Mouse (Mus musculus): Measurements from ENCODE around the gene Pds5b.
"Not testable (repeated sequence)": the region's sequence is repeated elsewhere in the genome, so short reads cannot be mapped to it uniquely, and the experiment has no call there.

Pds5b gene

DNA sequence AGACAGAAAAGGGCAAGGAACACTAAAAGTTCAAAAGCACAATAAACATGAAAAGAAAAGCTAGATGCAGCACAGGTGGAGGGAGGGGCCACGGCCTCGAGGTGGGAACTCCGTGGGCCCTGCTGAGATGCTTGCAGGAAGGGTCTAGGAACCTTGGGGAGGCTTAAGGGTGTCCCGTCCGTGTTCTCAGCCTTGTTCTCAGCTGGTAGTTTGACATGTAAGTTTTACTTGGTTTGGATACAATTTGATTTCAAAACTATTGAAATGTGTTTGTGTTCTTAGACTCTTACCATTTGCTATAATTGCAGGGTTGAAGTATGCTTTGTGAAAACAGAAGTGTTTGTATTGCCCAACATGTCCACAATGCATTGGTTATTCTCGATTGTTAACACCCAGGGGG, 149.2 kb downstream of the Pds5b start:
- peak; percentile 12 for DNase-seq (ENCODE audit: low read depth)

DNA sequence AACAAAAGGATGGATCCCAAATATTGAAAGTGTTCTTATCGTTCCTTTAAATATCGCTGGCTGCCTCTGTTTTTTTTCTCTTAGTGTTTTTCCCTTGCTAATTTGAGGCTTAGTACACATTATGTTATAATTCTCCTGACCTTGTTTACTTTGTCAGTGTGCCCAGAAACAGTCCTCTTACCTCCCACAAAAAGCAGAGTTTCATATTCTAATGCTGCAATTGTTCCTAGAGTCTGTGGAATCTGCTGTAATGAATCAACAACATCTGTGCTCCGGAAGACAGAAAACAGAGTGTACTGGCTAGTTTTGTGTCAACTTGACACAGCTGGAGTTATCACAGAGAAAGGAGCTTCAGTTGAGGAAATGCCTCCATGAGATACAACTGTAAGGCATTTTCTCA, 149.8 kb downstream of the Pds5b start:
- peak; percentile 24 for DNase-seq (ENCODE audit: low read depth)

DNA sequence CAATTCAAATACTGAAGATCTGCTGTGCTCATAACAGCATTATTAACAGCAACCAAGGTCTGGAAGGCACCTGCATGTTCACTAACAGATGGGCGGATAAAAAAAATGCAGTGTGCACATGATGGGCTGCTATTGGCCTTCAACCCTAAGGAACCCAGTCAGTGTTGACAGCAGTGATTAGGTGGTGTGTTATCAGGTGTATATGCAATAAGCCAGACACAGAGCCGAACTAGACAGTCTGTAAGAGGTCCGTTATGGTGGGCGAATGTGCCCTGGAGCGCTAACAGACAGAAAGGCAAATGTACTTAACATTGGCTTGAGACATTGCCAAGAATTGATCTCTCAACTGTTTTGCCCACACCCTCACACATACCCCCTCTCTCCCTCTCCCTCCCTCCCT, 156.0 kb downstream of the Pds5b start:
- no peak for DNase-seq (ENCODE audit: low read depth)

DNA sequence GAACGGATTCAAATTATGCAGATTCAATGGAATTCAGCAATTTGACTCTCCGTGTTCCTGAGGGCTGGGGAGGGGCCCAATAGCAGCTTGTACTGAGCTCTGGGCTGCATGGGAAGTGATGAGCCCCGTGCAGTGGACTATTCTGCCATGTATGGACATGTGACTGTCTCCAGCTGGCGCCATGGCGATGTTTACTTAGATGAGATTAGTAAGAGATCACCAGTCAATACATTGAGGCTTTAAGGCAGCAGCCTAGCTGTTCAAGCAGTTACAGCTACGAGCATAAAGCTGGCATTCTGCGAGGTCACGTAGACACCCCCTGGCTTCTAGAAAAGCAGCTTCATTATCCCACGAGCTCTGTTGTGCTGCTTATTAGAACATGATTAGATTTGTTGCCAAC, 157.2 kb downstream of the Pds5b start:
- no peak for DNase-seq (ENCODE audit: low read depth)

GRCm38 (mm10) chr5:150836782-150837181, 163.2 kb downstream of the Pds5b start:
- DNase-seq (ENCODE audit: low read depth), result no peak

- DNase-seq (ENCODE audit: low read depth), result no peak
These were observed 166.4 kb downstream of the Pds5b start for GRCm38 (mm10) chr5:150839688-150840541.

GRCm38 (mm10) chr5:150840596-150840995, 167.1 kb downstream of the Pds5b start:
- no peak for DNase-seq (ENCODE audit: low read depth)

DNA sequence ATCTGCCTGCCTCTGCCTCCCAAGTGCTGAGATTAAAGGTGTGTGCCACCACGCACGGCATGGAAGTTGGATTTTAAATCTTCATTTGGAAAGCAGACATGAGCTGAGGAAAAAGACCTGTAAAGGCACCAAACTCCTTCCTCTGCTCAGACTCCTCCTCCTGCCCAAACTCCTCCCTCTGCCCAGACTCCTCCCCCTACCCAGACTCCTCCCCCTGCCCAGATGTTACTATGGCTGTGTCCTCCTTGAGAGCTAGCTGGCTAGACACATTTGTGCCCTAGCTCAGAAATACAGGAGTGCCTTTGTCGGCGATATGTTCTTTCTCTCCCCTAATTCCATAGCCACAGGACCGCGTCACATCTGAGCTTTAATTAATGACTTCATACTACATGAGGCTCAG, 172.4 kb downstream of the Pds5b start:
- no peak for DNase-seq (ENCODE audit: low read depth)

DNA sequence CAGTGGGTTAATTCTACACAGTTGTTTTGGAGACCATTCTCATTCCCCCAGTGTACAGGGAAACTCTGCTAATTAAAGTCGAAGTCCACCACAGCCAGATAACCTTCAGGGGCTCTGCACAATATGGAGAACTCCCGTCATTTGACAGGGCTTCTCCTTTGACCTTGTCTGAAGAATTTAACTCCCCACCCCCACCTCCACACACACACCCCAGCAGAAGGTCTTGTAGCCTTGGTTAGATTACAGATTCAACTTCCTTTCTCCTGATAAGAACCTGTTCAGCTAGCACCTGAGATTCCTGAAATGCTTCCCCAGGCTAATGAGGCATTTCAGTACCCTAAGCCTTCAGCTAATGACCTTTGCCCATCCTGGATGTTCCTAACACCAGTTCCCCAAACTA, 177.3 kb downstream of the Pds5b start:
- no peak for DNase-seq (ENCODE audit: low read depth)

GRCm38 (mm10) chr5:150852097-150852496, 178.6 kb downstream of the Pds5b start:
- DNase-seq (ENCODE audit: low read depth), result not testable (repeated sequence)

- DNase-seq (ENCODE audit: low read depth), result no peak
These were observed 181.0 kb downstream of the Pds5b start for GRCm38 (mm10) chr5:150854506-150854905.

DNA sequence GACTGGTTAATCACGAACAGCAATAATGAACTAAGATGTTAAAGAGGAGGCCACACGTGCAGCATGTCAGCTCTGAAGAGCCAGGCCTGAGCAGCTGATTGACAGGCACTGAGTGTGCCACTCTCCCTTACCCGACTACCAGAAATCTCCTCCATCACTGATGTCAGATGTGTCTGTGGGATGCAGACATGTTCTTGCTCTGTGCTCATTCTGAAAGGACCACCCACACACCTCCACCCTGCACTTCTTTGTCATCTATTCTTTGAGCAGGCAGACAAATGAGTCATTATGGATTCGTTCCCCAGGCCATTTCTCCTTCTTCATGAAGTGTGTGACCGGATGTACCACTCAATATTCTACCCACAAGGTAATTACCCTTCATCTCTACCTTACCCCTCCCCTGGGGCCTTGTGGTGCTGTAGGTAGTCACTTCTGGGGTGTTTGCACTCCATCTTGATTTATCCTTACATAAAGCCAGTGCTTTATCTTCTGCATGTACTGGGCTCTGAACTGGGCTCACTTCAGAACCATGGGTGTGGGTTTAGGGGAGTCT, 186.2 kb downstream of the Pds5b start:
- no peak for DNase-seq (ENCODE audit: low read depth)

Measured in fibroblast of lung, adult 2 months (primary cell).